Mouse (Mus musculus) heart, postnatal 0 days (tissue): ENCODE results near the gene Litaf.

Experiments
- CTCF ChIP-seq: IDR thresholded peaks from 2 replicates; pipeline ENCODE4 v1.5.1; 2016; ENCODE audit warnings: antibody characterized with exemption, control low read depth, low read depth
- EP300 ChIP-seq: IDR thresholded peaks from 2 replicates; pipeline ENCODE4 v1.6.1; 2016; ENCODE audit warnings: antibody characterized with exemption, low read depth

DNA sequence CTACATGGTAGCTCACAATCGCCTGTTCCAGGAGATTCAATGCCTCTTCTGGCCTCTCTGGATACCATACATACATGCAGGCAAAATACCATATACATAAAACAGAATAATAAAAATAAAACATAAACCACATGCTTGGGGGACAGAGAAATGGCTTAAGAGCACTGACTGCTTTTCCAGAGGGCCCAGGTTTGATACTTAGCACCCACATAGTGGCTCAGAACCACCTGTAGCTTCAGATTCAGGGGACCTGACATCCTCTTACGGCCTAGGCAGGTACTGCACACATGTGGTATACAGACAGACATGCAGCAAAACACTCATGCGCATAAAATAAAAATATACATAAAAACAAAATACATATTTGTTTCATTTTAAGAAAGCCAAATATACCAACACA lies 20.3 kb upstream of the Litaf start:
- no peak for TF ChIP-seq CTCF
- no peak for TF ChIP-seq EP300
